Mouse (Mus musculus): ENCODE results near the gene Sugct.
"Not testable (repeated sequence)": the region's sequence is repeated elsewhere in the genome, so short reads cannot be mapped to it uniquely, and the experiment has no call there.

Gene Sugct

GRCm38 (mm10) chr13:17603756-17604155 is 91.6 kb downstream of the Sugct start:
- DNase-seq = no peak

GRCm38 (mm10) chr13:17585267-17585913 is 110.0 kb downstream of the Sugct start:
- DNase-seq = no peak

GRCm38 (mm10) chr13:17584804-17585203 is 110.5 kb downstream of the Sugct start:
- peak; percentile 19 for DNase-seq

GRCm38 (mm10) chr13:17581684-17582083 is 113.7 kb downstream of the Sugct start:
- peak; percentile 7 for DNase-seq

- no peak for DNase-seq
Measured at GRCm38 (mm10) chr13:17559357-17559756, 136.0 kb downstream of the Sugct start.

- DNase-seq = no peak
Measured at GRCm38 (mm10) chr13:17536341-17536740, 159.0 kb downstream of the Sugct start.

- DNase-seq = no peak
Measured at GRCm38 (mm10) chr13:17534871-17535270, 160.5 kb downstream of the Sugct start.

GRCm38 (mm10) chr13:17534469-17534868 is 160.9 kb downstream of the Sugct start:
- DNase-seq = no peak

GRCm38 (mm10) chr13:17511184-17511778 is 184.1 kb downstream of the Sugct start:
- no peak for DNase-seq

- DNase-seq = no peak
Measured at GRCm38 (mm10) chr13:17494936-17495335, 200.4 kb downstream of the Sugct start.

- no peak for DNase-seq
Measured at GRCm38 (mm10) chr13:17494056-17494574, 201.2 kb downstream of the Sugct start.

- not testable (repeated sequence) for DNase-seq
Measured at GRCm38 (mm10) chr13:17457981-17458380, 237.4 kb downstream of the Sugct start.

GRCm38 (mm10) chr13:17432139-17432916 is 263.0 kb downstream of the Sugct start:
- peak; percentile 49 for DNase-seq

GRCm38 (mm10) chr13:17421875-17422274 is 273.5 kb downstream of the Sugct start:
- DNase-seq = no peak

GRCm38 (mm10) chr13:17420557-17420956 is 274.8 kb downstream of the Sugct start:
- DNase-seq = no peak

- no peak for DNase-seq
Measured at GRCm38 (mm10) chr13:17342836-17343235, 352.5 kb downstream of the Sugct start.

- DNase-seq = no peak
Measured at GRCm38 (mm10) chr13:17335885-17336540, 359.3 kb downstream of the Sugct start.

GRCm38 (mm10) chr13:17326863-17327262 is 368.5 kb downstream of the Sugct start:
- no peak for DNase-seq

- DNase-seq = no peak
Measured at GRCm38 (mm10) chr13:17301590-17301989, 393.8 kb downstream of the Sugct start.

- no peak for DNase-seq
Measured at GRCm38 (mm10) chr13:17297462-17298005, 397.8 kb downstream of the Sugct start.

- no peak for DNase-seq
Measured at GRCm38 (mm10) chr13:17296912-17297311, 398.4 kb downstream of the Sugct start.

- DNase-seq = no peak
Measured at GRCm38 (mm10) chr13:17296460-17296859, 398.9 kb downstream of the Sugct start.

GRCm38 (mm10) chr13:17291057-17291456 is 404.3 kb downstream of the Sugct start:
- DNase-seq = no peak
